Mouse (Mus musculus): Measurements from ENCODE around the gene Exoc3. TPM values are rescaled to one million over a fixed set of nuclear protein-coding genes. Genes with fewer than 3 reads are reported as not detected.
A peak's percentile ranks its signal among the peaks of the same experiment; 100 is the strongest.

The Exoc3 gene
- polyA plus RNA-seq, 1 experiment from 2014 or later: 118 TPM

DNA sequence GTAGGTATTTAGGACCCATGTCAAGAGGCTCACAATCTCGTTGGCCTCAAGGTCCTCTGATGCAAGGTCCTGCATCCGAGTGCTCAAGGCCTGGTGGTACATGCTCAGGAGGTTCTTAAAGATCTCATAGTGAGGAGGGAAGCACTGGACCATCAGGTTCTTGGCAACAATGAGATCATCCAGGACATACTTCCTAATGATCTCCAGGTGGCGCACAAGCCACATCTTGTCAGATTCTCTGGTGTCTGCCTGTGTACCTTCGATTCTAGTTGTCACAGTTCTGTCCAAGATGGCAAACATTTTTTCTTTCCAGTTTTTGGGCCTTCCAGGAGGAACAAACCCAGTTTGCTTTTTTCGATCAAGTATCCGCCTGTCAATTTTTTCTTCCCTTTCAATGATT lies 15.9 kb downstream of the Exoc3 start:
- no peak overlapping the region for H3K9ac ChIP-seq (replicated peaks; ENCODE audit: low read depth, low read length)
- no peaks in the 10 kb centered on the region for H3K9me3 ChIP-seq (ENCODE audit: control insufficient read depth, low read length)
- peaks cover 21% of the 10 kb centered on the region for H3K36me3 ChIP-seq (ENCODE audit: control insufficient read depth, insufficient read depth)

DNA sequence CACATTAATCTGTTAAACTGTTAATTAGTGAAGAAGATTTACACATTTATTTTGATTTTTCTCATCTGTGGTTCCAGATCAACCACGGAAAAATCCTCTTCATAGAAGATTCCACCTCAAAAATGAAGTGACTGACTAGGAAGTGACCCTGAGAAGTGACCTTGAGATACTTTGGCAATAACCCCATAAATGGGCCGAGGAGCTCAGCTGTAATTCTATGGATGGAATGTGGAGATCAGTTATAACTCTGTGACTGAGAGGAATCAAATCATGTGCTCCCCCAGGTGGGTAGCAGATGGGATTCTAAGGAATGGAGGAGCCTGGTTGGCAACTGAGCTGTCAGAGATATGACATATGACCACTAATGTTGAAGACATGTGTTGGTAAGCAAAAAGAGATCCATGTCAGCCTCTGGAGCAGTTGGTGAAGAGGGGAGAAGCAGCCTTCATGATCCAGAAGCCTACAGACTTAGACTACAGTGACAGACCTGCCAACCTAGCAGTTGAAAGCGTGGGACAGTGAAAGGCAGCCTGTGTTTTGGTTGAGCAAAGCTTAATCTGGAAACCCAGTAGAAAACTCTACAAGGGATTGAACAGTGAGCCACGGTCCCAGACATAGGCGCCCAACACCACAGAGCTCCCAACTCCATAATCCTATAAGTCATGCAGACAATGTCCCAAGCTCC lies 25.4 kb downstream of the Exoc3 start:
- Histone ChIP-seq H3K9ac (replicated peaks; ENCODE audit: low read depth, low read length) (no peak overlapping the region), H3K4me2 (ENCODE audit: low read length) (no peak overlapping the region), H3K9me3 (ENCODE audit: control insufficient read depth, low read length) (no peaks in the 10 kb centered on the region), H3K27me3 (replicated peaks; ENCODE audit: control insufficient read depth, insufficient read depth, low read length) (no peaks in the 10 kb centered on the region), H3K36me3 (ENCODE audit: control insufficient read depth, insufficient read depth) (peaks cover 24% of the 10 kb centered on the region), H3K4me1 (replicated peaks; ENCODE audit: control insufficient read depth, insufficient read depth, low read length) (no peaks in the 10 kb centered on the region), H3K4me3 (replicated peaks; ENCODE audit: low read length) (no peak overlapping the region), H3K27ac (ENCODE audit: low read length) (no peak overlapping the region)
- WGBS: 93% methylated on average over 5 of the region's 5 CpGs
- no peak for ATAC-seq

More for the DNA sequence above, 15.9 kb downstream of the Exoc3 start:
- Histone ChIP-seq H3K4me3 (replicated peaks; ENCODE audit: low read length) (no peak overlapping the region), H3K4me1 (replicated peaks; ENCODE audit: control insufficient read depth, insufficient read depth, low read length) (no peaks in the 10 kb centered on the region), H3K27ac (ENCODE audit: low read length) (no peak overlapping the region), H3K27me3 (replicated peaks; ENCODE audit: control insufficient read depth, insufficient read depth, low read length) (no peaks in the 10 kb centered on the region), H3K4me2 (ENCODE audit: low read length) (no peak overlapping the region)
- ATAC-seq: 0 out of 2 replicates have a peak, but pooled peaks have one; percentile 31
- WGBS: 91% methylated on average over 6 of the region's 6 CpGs

DNA sequence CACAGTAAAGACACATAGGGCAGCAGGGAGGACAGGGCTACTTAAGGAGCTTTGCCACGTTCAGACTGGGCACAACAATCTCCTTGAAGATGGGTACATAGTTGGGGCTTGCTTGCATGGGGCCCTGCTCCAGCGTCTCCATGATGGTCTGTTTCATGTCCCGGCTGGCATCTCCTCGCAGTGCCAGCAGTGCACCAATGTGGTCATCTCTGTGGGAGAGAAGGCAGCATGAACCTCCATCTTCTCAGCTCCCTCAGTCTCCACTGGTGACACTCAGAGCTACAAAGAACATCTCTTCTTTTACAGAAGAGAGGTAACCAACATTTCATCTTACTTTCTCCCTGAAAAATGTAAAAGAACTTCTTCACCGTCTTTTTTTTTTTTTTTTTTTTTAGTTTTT lies 36.5 kb downstream of the Exoc3 start:
- WGBS: 88% methylated on average over 5 of the region's 5 CpGs
- no peak for ATAC-seq

DNA sequence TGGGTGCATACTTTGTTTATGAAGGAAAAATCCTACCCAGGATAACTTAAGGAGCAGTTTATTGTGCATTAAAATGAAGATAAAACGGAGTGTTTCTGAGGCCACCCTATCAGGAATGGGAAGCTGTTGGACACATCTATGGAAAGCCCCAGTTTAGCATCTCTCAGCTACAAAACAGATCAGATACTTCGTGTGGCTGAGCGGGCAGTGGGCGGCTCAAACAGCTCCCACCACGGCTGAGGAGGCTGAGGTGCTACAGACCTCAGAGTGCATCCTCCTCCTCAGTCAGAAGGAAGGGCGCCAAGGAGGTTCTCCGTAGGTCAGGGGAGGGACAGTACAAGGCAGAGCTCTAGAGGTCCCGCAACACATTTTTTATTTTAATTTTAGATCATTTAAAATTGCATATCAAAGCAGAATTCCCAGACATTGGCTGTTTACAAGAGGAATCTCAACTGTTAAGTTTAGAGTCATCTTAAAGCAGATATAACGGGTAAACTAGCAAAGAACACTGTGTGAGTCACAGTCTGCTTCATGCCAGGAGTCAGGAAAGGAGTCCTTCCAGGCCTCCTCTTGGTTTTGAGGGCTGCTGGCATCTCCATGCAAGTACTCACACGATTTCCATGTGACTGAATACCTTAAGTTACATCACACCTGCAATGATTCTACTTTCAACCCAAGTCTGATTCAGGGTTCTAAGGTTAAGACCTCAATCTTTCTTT lies 38.9 kb downstream of the Exoc3 start:
- H3K4me1 ChIP-seq (replicated peaks; ENCODE audit: control insufficient read depth, insufficient read depth, low read length): peaks cover 5% of the 10 kb centered on the region
- no peak for ATAC-seq
- no peaks in the 10 kb centered on the region for H3K27me3 ChIP-seq (replicated peaks; ENCODE audit: control insufficient read depth, insufficient read depth, low read length)
- H3K27ac ChIP-seq (ENCODE audit: low read length): no peak overlapping the region
- peaks cover 19% of the 10 kb centered on the region for H3K36me3 ChIP-seq (ENCODE audit: control insufficient read depth, insufficient read depth)
- no peaks in the 10 kb centered on the region for H3K9me3 ChIP-seq (ENCODE audit: control insufficient read depth, low read length)
- no peak overlapping the region for H3K4me3 ChIP-seq (replicated peaks; ENCODE audit: low read length)
- H3K9ac ChIP-seq (replicated peaks; ENCODE audit: low read depth, low read length): no peak overlapping the region
- no peak overlapping the region for H3K4me2 ChIP-seq (ENCODE audit: low read length)
- WGBS: 85% methylated on average over 10 of the region's 10 CpGs

More for the DNA sequence above, 36.5 kb downstream of the Exoc3 start:
- Histone ChIP-seq H3K4me1 (replicated peaks; ENCODE audit: control insufficient read depth, insufficient read depth, low read length) (no peaks in the 10 kb centered on the region), H3K27ac (ENCODE audit: low read length) (no peak overlapping the region), H3K4me3 (replicated peaks; ENCODE audit: low read length) (no peak overlapping the region), H3K4me2 (ENCODE audit: low read length) (no peak overlapping the region), H3K9ac (replicated peaks; ENCODE audit: low read depth, low read length) (no peak overlapping the region), H3K36me3 (ENCODE audit: control insufficient read depth, insufficient read depth) (peaks cover 19% of the 10 kb centered on the region), H3K27me3 (replicated peaks; ENCODE audit: control insufficient read depth, insufficient read depth, low read length) (no peaks in the 10 kb centered on the region), H3K9me3 (ENCODE audit: control insufficient read depth, low read length) (no peaks in the 10 kb centered on the region)

DNA sequence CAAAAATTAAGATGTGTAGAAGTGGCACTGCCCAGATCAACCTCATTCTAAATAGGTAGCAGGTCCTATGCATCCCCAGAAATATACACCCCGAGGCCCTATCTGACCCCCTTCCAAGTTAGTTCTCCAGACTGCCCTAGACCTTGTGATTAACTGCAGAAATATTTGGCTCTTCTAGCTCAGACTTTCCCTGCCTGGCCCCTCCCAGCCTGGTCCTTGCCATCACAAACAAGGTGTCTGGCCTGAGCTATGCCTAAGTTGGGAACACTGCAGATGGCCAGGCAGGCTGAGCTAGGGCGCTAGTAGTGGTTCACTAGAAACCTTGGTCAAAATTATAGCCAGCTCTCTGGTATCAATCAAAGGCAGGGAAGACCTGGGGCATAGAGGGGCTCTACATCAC lies 41.0 kb downstream of the Exoc3 start:
- ATAC-seq: no peak
- no peaks in the 10 kb centered on the region for H3K27me3 ChIP-seq (replicated peaks; ENCODE audit: control insufficient read depth, insufficient read depth, low read length)
- WGBS: 87% methylated on average over 2 of the region's 2 CpGs
- H3K9ac ChIP-seq (replicated peaks; ENCODE audit: low read depth, low read length): no peak overlapping the region
- no peaks in the 10 kb centered on the region for H3K9me3 ChIP-seq (ENCODE audit: control insufficient read depth, low read length)
- peaks cover 12% of the 10 kb centered on the region for H3K36me3 ChIP-seq (ENCODE audit: control insufficient read depth, insufficient read depth)
- no peak overlapping the region for H3K4me2 ChIP-seq (ENCODE audit: low read length)
- no peak overlapping the region for H3K4me3 ChIP-seq (replicated peaks; ENCODE audit: low read length)
- H3K4me1 ChIP-seq (replicated peaks; ENCODE audit: control insufficient read depth, insufficient read depth, low read length): peaks cover 5% of the 10 kb centered on the region
- H3K27ac ChIP-seq (ENCODE audit: low read length): no peak overlapping the region

DNA sequence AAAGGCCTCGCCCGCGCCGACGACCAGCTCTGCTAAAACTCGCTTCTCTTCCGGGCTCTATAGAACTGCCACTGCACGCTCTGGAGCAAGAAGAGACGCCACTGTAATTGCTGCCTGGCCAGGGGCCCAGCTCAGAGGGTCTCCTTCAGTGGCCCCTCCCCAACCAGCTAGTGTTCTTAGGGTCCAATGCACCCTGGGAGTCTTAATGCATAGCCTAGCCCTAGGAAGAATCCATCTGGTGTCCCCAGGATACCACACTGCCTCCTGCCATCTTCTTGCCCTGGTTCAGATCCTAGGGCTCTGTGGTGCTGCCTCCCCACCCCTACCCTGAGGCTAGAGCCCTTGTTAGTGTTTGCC lies 41.5 kb downstream of the Exoc3 start:
- WGBS: 7% methylated on average over 9 of the region's 9 CpGs
- Histone ChIP-seq H3K9ac (replicated peaks; ENCODE audit: low read depth, low read length) (peak overlapping the region; percentile 66), H3K27me3 (replicated peaks; ENCODE audit: control insufficient read depth, insufficient read depth, low read length) (no peaks in the 10 kb centered on the region), H3K4me3 (replicated peaks; ENCODE audit: low read length) (peak overlapping the region; percentile 60), H3K36me3 (ENCODE audit: control insufficient read depth, insufficient read depth) (peaks cover 11% of the 10 kb centered on the region), H3K9me3 (ENCODE audit: control insufficient read depth, low read length) (no peaks in the 10 kb centered on the region), H3K4me2 (ENCODE audit: low read length) (peak overlapping the region; percentile 68), H3K4me1 (replicated peaks; ENCODE audit: control insufficient read depth, insufficient read depth, low read length) (peaks cover 5% of the 10 kb centered on the region), H3K27ac (ENCODE audit: low read length) (no peak overlapping the region)
- ATAC-seq: peak; percentile 67

DNA sequence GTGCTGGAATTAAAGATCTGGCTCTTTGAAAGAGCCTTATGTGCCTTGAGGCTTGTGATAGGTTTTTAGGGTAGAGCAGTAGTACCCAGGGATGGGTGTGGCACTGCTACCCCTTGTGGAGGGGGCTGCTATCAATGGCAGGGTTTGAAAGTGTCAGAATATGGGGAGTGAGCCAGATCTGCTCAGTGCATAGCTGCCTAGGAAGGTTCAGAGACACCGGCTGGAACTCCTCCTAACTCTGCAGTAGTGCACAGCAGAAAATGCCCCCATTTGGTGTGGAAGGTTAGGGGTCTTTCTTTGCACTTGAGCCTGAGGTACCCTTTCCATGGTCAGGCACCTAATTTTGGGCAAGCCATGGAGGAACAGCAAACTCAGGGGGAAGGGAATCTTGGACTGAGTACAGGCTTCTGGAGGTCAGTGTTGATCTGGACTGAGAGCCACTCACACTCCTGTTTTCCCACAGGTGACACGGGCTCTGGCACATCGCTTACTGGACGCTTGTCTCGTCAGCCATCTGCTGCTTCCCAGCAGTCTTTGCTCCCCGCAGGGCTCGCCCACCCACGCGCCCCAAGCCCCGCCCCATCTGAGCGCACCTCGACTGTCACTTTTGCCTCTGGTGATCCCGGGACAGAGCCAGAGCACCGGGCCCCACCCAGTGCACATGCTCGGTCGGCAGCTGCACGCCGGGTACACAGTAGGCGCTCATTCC lies 42.0 kb downstream of the Exoc3 start:
- Histone ChIP-seq H3K9me3 (ENCODE audit: control insufficient read depth, low read length) (no peaks in the 10 kb centered on the region), H3K36me3 (ENCODE audit: control insufficient read depth, insufficient read depth) (peaks cover 8% of the 10 kb centered on the region), H3K4me2 (ENCODE audit: low read length) (peak overlapping the region; percentile 68), H3K4me1 (replicated peaks; ENCODE audit: control insufficient read depth, insufficient read depth, low read length) (peaks cover 5% of the 10 kb centered on the region), H3K27ac (ENCODE audit: low read length) (no peak overlapping the region), H3K4me3 (replicated peaks; ENCODE audit: low read length) (peak overlapping the region; percentile 60), H3K9ac (replicated peaks; ENCODE audit: low read depth, low read length) (peak overlapping the region; percentile 66), H3K27me3 (replicated peaks; ENCODE audit: control insufficient read depth, insufficient read depth, low read length) (no peaks in the 10 kb centered on the region)
- ATAC-seq: peak; percentile 89
- WGBS: 9% methylated on average over 19 of the region's 19 CpGs

DNA sequence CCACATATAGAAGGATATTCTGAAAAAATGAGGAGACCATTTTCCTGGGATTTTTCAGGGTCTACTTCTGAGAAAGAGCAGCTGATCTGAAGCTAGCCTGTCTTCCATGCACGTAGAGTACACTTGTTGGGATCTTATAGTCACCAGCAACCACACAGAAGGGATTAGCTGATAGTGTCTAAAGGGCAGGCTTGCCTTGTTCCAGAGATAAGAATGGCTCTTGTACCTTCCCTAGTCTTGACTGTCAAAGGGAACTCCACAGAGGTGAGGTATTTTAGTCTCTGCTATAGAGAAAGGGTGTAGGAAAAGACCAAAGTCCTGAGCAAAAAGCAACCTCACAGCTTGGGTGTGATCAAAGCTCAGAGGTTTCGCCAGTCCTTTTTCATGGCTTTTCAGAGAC lies 61.2 kb downstream of the Exoc3 start:
- Histone ChIP-seq H3K9ac (replicated peaks; ENCODE audit: low read depth, low read length) (no peak overlapping the region), H3K36me3 (ENCODE audit: control insufficient read depth, insufficient read depth) (no peaks in the 10 kb centered on the region), H3K27me3 (replicated peaks; ENCODE audit: control insufficient read depth, insufficient read depth, low read length) (no peaks in the 10 kb centered on the region), H3K9me3 (ENCODE audit: control insufficient read depth, low read length) (no peaks in the 10 kb centered on the region), H3K27ac (ENCODE audit: low read length) (no peak overlapping the region), H3K4me3 (replicated peaks; ENCODE audit: low read length) (no peak overlapping the region), H3K4me1 (replicated peaks; ENCODE audit: control insufficient read depth, insufficient read depth, low read length) (no peaks in the 10 kb centered on the region), H3K4me2 (ENCODE audit: low read length) (no peak overlapping the region)
- WGBS: 76% methylated on average over 2 of the region's 2 CpGs
- ATAC-seq: no peak

DNA sequence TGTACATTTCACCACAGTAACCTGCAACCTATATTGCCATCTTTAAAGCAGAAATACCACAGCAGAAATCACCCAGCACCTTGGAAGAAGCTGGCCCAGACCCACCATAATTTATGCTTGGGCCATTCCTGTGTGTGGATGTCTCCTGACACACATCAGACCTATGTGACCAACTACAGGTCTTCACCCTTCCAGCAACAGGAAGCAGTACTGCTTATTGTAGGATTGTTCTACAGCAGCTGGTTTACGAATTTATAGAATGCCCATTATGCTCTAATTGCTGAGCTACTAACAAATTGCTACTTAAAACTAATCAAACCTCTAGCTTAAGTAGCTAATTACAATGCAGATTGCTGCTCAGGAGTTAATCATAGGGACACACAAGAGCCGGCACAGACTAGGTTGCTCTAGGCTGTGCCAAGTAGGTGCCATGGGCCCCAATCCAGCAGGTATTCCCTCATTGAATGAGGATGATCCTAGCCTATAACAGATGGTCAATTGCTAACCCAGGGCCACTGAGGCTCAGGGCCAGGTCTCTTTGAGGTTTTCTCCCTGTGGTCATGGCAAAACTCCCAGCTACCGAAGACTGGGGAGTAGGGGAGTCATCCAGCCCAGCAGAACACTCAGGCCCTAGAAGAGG lies 62.4 kb downstream of the Exoc3 start:
- no peak for ATAC-seq
- 41% methylated on average over 3 of the region's 3 CpGs for WGBS
- H3K27me3 ChIP-seq (replicated peaks; ENCODE audit: control insufficient read depth, insufficient read depth, low read length): no peaks in the 10 kb centered on the region
- no peak overlapping the region for H3K9ac ChIP-seq (replicated peaks; ENCODE audit: low read depth, low read length)
- no peak overlapping the region for H3K4me3 ChIP-seq (replicated peaks; ENCODE audit: low read length)
- H3K4me1 ChIP-seq (replicated peaks; ENCODE audit: control insufficient read depth, insufficient read depth, low read length): no peaks in the 10 kb centered on the region
- H3K9me3 ChIP-seq (ENCODE audit: control insufficient read depth, low read length): no peaks in the 10 kb centered on the region
- no peak overlapping the region for H3K4me2 ChIP-seq (ENCODE audit: low read length)
- no peaks in the 10 kb centered on the region for H3K36me3 ChIP-seq (ENCODE audit: control insufficient read depth, insufficient read depth)
- H3K27ac ChIP-seq (ENCODE audit: low read length): no peak overlapping the region

Data from forebrain, embryonic 16.5 days (tissue).